Mouse (Mus musculus) ES-E14 (cell line): ENCODE results near the gene Dhh. TPM values are rescaled to one million over a fixed set of nuclear protein-coding genes. Genes with fewer than 3 reads are reported as not detected.

Experiments used
- DNase-seq: peaks from one replicate; pipeline ENCODE4 v3.0.0-alpha.2; 2013; ENCODE audit warnings: low read depth, low spot score
- H3K27ac ChIP-seq: 2 replicates; pipeline ENCODE4 v1.5.1; 2012; ENCODE audit warnings: low read depth, mild to moderate bottlenecking, low read length, moderate library complexity, mixed read lengths; ENCODE audit not compliant: poor library complexity, insufficient read depth, severe bottlenecking
- H3K36me3 ChIP-seq: 2 replicates; pipeline ENCODE4 v1.6.1; 2012; ENCODE audit warnings: mild to moderate bottlenecking, low read length, moderate library complexity, mixed read lengths; ENCODE audit not compliant: control insufficient read depth, poor library complexity, insufficient read depth, severe bottlenecking
- H3K4me1 ChIP-seq, 2 experiments: fragments of 150-350 bp in 1 of 2; sonication (generic) in 1 of 2; 2 replicates each; pipeline ENCODE4 v1.6.1; 2012; ENCODE audit warnings: low read length in 2 of 2, mild to moderate bottlenecking in 1 of 2, mixed read lengths in 1 of 2; ENCODE audit not compliant: control insufficient read depth in 2 of 2, insufficient read depth in 2 of 2, poor library complexity in 1 of 2
- H3K4me3 ChIP-seq, 2 experiments: fragments of 150-350 bp in 1 of 2; sonication (generic) in 1 of 2; 2 replicates each; pipeline ENCODE4 v1.5.1; 2012; ENCODE audit warnings: low read length in 2 of 2, low read depth in 1 of 2, mild to moderate bottlenecking in 1 of 2, mixed read lengths in 1 of 2; ENCODE audit not compliant: insufficient read depth in 1 of 2, poor library complexity in 1 of 2, severe bottlenecking in 1 of 2
- H3K9ac ChIP-seq: 2 replicates; pipeline ENCODE4 v1.6.1; 2012; ENCODE audit warnings: low read depth, mild to moderate bottlenecking, low read length, mixed read lengths; ENCODE audit not compliant: poor library complexity, insufficient read depth, severe bottlenecking
- H3K9me3 ChIP-seq: fragments of 150-350 bp; sonication (generic); 2 replicates; pipeline ENCODE4 v1.6.1; 2012; ENCODE audit warnings: low read depth, mild to moderate bottlenecking, low read length; ENCODE audit not compliant: control insufficient read depth, insufficient read depth
- CHD2 ChIP-seq: IDR thresholded peaks from 2 replicates; pipeline ENCODE4 v1.6.1; 2014; ENCODE audit warnings: mild to moderate bottlenecking, low read depth, low read length, inconsistent platforms
- HCFC1 ChIP-seq: IDR thresholded peaks from 2 replicates; pipeline ENCODE4 v1.6.1; 2012; ENCODE audit warnings: low read length, inconsistent platforms, borderline replicate concordance; ENCODE audit not compliant: insufficient read depth
- MAFK ChIP-seq: IDR thresholded peaks from 2 replicates; pipeline ENCODE4 v1.6.1; 2014; ENCODE audit warnings: mild to moderate bottlenecking, low read depth, low read length, inconsistent platforms; ENCODE audit not compliant: insufficient read depth
- ZC3H11A ChIP-seq: IDR thresholded peaks from 2 replicates; pipeline ENCODE4 v1.6.1; 2012; ENCODE audit warnings: low read depth, mild to moderate bottlenecking, inconsistent platforms, low read length, borderline replicate concordance
- ZNF384 ChIP-seq: IDR thresholded peaks from 2 replicates; pipeline ENCODE4 v1.6.1; 2012; ENCODE audit warnings: low read depth, low read length, inconsistent platforms
- in situ Hi-C, 2 experiments: fragments of 600-800 bp; cut with MboI; formaldehyde crosslinking; loops; one replicate each; pipeline ENCODE4 v1.15.1; 2025; ENCODE audit warnings: low sequenced_read_pairs in 2 of 2, inconsistent platforms in 1 of 2; ENCODE audit not compliant: unreplicated experiment in 2 of 2
- total RNA-seq: library from RNA; depleted of rRNA; stranded (reverse); fragments of 300-350 nt; gene quantifications from 2 replicates; pipeline ENCODE4 v1.2.3, GENCODE M21; 2012

Dhh gene
- total RNA-seq, 1 experiment = 1.2 TPM

GRCm38 (mm10) chr15:98871916-98872888, 26.1 kb downstream of the Dhh start:
- Histone ChIP-seq H3K36me3 (peaks cover 3% of the 10 kb centered on the region; the same call in 1 of the 2 replicates), H3K4me3 (peak overlapping the region; percentile 98 to 99), H3K4me1 (peaks cover 5 to 20% of the 10 kb centered on the region in 2 experiments; a peak in 2 of 4 replicates), H3K9ac (peak overlapping the region; percentile 100), H3K9me3 (no peaks in the 10 kb centered on the region), H3K27ac (peak overlapping the region; percentile 95)
- in situ Hi-C loops = no loop called here
- TF ChIP-seq ZNF384 (no peak), HCFC1 (peak; percentile 71; the same call in 1 of the 2 replicates), CHD2 (peak; percentile 75), ZC3H11A (no peak), MAFK (peak; percentile 89; the same call in 1 of the 2 replicates)
- DNase-seq = peak; percentile 91

- H3K4me1 ChIP-seq = peaks cover 5 to 21% of the 10 kb centered on the region in 2 experiments; a peak in 2 of 4 replicates
- H3K27ac ChIP-seq = peak within 1 kb of the TSS; percentile 95
- H3K9ac ChIP-seq = peak within 1 kb of the TSS; percentile 100
- peak within 1 kb of the TSS; percentile 98 to 99 for H3K4me3 ChIP-seq
- DNase-seq = no peak
- H3K36me3 ChIP-seq = peaks cover 5% of the 10 kb centered on the region; the same call in 1 of the 2 replicates
- in situ Hi-C loops = no loop called here
- no peaks in the 10 kb centered on the region for H3K9me3 ChIP-seq
- TF ChIP-seq ZC3H11A (no peak), MAFK (no peak), CHD2 (no peak), HCFC1 (no peak), ZNF384 (peak; percentile 31; the same call in 1 of the 2 replicates)
These were observed 27.0 kb downstream of the Dhh start, which contains the start of gene Kmt2d for GRCm38 (mm10) chr15:98871070-98871915. Gene Kmt2d, minus strand, starts transcription at chr15:98871204.

DNA sequence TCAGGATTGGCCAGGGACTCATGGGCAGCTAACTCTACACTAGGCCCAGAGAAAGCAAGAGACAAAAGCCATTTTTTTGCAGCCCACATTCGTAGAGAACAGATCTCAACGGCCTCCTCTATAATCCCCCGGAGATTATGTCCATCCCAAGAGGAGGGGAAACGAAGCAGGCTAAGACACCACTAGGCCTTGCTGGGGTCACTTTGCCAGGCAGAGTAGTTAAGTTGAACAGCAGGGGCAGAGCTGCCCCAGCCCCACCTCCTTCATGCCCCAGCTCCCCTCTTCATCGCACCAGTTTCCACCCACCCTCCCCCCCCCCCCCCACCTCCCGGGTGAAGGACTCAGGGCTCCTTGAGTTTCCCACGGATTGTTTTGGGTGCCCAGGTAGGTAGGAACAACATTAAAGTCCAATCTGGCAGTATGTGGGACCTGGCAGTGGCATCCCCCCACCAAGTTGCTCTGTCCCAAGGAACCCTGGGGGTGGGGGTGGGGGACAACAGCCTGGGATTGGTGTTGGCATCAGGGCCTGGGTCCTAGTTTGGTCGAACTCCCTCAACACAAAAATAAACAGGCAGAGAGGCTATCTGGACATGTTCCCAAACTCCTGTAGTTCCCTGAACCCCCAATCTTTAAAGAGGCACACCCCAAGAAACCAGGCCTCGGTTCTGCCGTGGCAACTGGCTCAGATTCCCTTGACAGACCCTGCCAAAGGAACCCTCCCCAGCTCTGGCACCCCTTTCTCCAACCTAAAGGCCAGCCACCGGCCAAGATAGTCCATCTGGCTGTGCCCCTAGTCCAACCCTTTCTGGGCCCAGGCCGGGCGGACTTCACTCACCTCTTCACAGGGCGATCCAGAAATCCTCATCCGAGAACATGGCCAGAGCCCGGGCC, 27.9 kb downstream of the Dhh start:
- Histone ChIP-seq H3K4me1 (peaks cover 5 to 21% of the 10 kb centered on the region in 2 experiments; a peak in 2 of 4 replicates), H3K27ac (no peak overlapping the region), H3K36me3 (peaks cover 14% of the 10 kb centered on the region), H3K4me3 (peak overlapping the region; percentile 98 to 99), H3K9ac (peak overlapping the region; percentile 100), H3K9me3 (no peaks in the 10 kb centered on the region)
- no peak for DNase-seq
- in situ Hi-C loops = no loop called here
- TF ChIP-seq ZNF384 = no peak
- TF ChIP-seq MAFK = no peak
- no peak for TF ChIP-seq ZC3H11A
- no peak for TF ChIP-seq CHD2
- no peak for TF ChIP-seq HCFC1
